Mouse (Mus musculus) liver, embryonic 13.5 days (tissue): Measurements from ENCODE around the gene Inpp4b. TPM values are rescaled to one million over a fixed set of nuclear protein-coding genes. Genes with fewer than 3 reads are reported as not detected.

ENCODE experiments used
- ATAC-seq: fragments of 200-750 bp; cut with Nextera tagmentation; 2 replicates; pipeline ENCODE4 v1.8.0; 2017; ENCODE audit warnings: low read depth, mild to moderate bottlenecking, moderate number of reproducible peaks, moderate library complexity
- DNase-seq: peaks from one replicate; pipeline ENCODE4 v3.0.0; 2022
- H3K27ac ChIP-seq: fragments of 300-500 bp; sonication (generic); 2 replicates; pipeline ENCODE4 v1.5.1; 2015; ENCODE audit warnings: moderate library complexity, mild to moderate bottlenecking, inconsistent platforms
- H3K27me3 ChIP-seq: fragments of 300-500 bp; sonication (generic); 2 replicates; pipeline ENCODE4 v1.6.1; 2015; ENCODE audit warnings: mild to moderate bottlenecking, inconsistent platforms
- H3K36me3 ChIP-seq: fragments of 300-500 bp; sonication (generic); 2 replicates; pipeline ENCODE4 v1.6.1; 2015; ENCODE audit warnings: mild to moderate bottlenecking, inconsistent platforms
- H3K4me1 ChIP-seq: fragments of 300-500 bp; sonication (generic); replicated peaks from 2 replicates; pipeline ENCODE4 v1.6.1; 2015; ENCODE audit warnings: inconsistent platforms
- H3K4me2 ChIP-seq: fragments of 300-500 bp; sonication (generic); 2 replicates; pipeline ENCODE4 v1.6.1; 2015; ENCODE audit warnings: inconsistent platforms, mild to moderate bottlenecking, moderate library complexity
- H3K4me3 ChIP-seq: fragments of 300-500 bp; sonication (generic); replicated peaks from 2 replicates; pipeline ENCODE4 v1.5.1; 2015; ENCODE audit warnings: mild to moderate bottlenecking, inconsistent platforms
- H3K9ac ChIP-seq: fragments of 300-500 bp; sonication (generic); 2 replicates; pipeline ENCODE4 v1.6.1; 2015; ENCODE audit warnings: mild to moderate bottlenecking, inconsistent platforms
- H3K9me3 ChIP-seq: fragments of 300-500 bp; sonication (generic); replicated peaks from 2 replicates; pipeline ENCODE4 v1.6.1; 2016; ENCODE audit warnings: inconsistent platforms
- WGBS: fragments of 180-500 bp; shearing (Covaris S2); methylation state at CpG from one replicate; pipeline ENCODE4 v1.1.7; 2015; ENCODE audit not compliant: insufficient replicate concordance; 5-methylcytosine and 5-hydroxymethylcytosine counted together
- polyA plus RNA-seq: library from polyadenylated mRNA; unstranded; fragments of >200 nt; fragmentation: Nextera tagmentation; extraction: Ambion mirVana; gene quantifications from 2 replicates; pipeline ENCODE4 v1.2.1, GENCODE M21; 2015

Inpp4b gene
- polyA plus RNA-seq, 1 experiment from 2014 or later: 2.2 TPM

DNA sequence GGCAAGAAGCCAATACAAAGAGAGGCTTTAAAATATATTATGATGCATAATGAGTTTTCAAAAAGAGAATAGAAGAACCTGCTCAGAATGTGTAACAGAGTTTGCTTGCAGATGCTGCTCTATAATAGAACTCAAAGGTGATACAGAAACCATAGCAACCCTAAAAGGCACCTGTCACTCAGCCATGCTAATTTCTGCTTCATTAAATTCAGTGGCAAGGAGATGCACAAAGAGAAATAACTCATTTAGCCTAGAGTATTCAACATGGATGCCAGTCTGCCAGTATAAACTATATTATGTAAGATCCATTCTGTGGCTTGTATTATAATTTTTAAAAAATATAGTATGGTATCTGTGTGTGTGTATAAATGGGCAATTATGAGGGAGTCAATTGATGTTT lies 807.9 kb downstream of the Inpp4b start:
- H3K36me3 ChIP-seq: no peaks in the 10 kb centered on the region
- H3K27ac ChIP-seq: no peak overlapping the region
- DNase-seq (no peak), ATAC-seq (no peak)
- H3K27me3 ChIP-seq: no peaks in the 10 kb centered on the region
- H3K9ac ChIP-seq: no peak overlapping the region
- no peaks in the 10 kb centered on the region for H3K4me1 ChIP-seq
- peaks cover 5% of the 10 kb centered on the region; the same call in 1 of the 2 replicates for H3K9me3 ChIP-seq
- H3K4me3 ChIP-seq: no peak overlapping the region
- no peak overlapping the region for H3K4me2 ChIP-seq

DNA sequence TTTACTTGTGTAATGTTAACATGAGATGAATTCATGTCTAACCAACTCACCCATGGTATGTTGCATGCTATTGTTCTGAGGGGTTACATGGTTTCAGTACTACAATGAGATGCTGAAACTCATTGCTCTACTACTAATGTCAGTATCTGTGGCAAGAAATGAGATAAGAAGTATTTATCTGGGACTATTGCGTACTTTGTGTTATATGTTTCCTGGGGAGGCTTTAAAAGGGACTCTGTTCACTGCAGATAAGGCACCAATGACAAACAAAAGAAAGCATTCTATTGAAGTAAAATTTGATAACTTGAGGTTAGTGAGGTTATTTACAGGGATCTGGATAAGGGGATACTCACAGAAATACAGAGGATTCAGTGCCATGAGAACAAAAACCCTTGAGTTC lies 815.6 kb downstream of the Inpp4b start:
- H3K4me3 ChIP-seq: no peak overlapping the region
- H3K27ac ChIP-seq: no peak overlapping the region
- H3K4me2 ChIP-seq: no peak overlapping the region
- no peaks in the 10 kb centered on the region for H3K4me1 ChIP-seq
- no peak overlapping the region for H3K9ac ChIP-seq
- no peak for DNase-seq
- ATAC-seq: peak; percentile 57; the same call in 1 of the 2 replicates
- H3K9me3 ChIP-seq: peaks cover 3% of the 10 kb centered on the region; the same call in 1 of the 2 replicates
- no peaks in the 10 kb centered on the region for H3K27me3 ChIP-seq
- WGBS: 7% methylated on average over 1 of the region's 1 CpGs
- H3K36me3 ChIP-seq: no peaks in the 10 kb centered on the region
